Mouse (Mus musculus): ENCODE measurements around the gene Cd300ld5.
"Not testable (repeated sequence)": the region's sequence is repeated elsewhere in the genome, so short reads cannot be mapped to it uniquely, and the experiment has no call there.

Cd300ld5 gene

DNA sequence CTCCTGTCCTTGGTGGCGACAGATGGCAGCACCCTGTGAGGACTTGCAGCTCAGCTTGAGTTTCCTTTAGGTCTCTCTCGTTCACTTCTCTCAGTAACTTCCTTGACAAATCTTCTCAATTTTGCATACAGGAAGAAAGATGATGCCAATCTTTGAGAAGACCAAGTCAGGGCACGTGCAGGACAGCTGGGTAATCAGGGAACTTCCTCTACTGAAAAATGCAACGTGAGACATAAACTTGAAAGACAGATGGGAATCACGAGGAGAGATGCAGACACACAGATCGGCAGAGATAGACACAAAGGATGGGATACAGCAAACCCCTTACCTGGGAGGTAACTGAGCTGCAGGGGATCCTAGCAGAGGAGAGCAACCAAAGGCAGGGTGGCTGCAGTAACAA is at the start of gene Cd300ld5:
Gene Cd300ld5 (minus strand): TSS at position 101 of the 400 bp plus-strand sequence.
- POLR2A ChIA-PET, CTCF ChIA-PET: not testable (repeated sequence)

DNA sequence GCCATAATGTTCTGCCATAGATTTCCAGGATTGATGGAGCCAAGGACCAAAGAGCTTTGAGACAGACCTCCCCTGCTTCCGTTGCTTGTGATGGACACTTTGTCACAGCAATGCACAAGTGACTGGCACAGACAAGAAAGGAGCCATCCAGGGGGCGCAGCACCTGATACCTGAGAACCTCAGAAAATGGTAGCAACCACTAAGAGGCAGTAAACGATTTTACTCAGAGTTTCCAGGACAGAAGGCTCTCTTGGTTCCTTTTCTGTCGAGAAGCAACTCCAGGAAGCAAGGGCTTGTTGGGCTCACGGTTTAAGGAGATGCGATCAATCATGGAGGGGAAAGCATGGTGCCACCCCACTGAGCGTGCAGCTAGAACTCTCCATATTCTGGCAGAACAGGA is 48.6 kb upstream of the Cd300ld5 start:
- CTCF ChIA-PET, result interaction anchor here in 1 of 4 experiments (7.0 kb wide), 1 partner anchor 68 kb away, joined by 174 read pairs; no protein-coding TSS in a partner anchor
- POLR2A ChIA-PET, result interaction anchor here in 2 of 4 experiments (0.7 to 1.1 kb wide), 2 partner anchors 66 to 68 kb away, joined by 3 read pairs; no protein-coding TSS in a partner anchor

DNA sequence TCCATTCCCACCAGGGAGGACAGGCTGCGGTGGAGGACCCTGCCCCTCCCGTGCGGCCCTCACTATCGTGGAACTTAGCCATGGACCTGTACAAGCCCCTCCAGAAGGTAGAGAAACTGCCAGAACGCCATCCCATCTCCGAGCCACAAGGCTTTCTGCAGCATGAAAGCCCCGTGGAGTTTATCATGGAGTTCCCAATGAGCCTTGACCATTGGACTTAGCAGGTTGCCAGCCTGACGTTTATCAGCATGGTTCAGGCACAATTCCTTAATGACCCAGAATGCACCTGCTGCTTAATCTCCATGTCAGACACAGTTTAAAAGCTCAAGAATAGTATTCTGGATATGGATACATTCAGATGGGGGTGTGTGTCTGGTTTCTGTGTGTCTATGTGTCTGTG is 47.5 kb upstream of the Cd300ld5 start:
- CTCF ChIA-PET, result interaction anchor here in 3 of 4 experiments (0.6 to 7.0 kb wide), 4 partner anchors 68 to 101 kb away, joined by 15 to 174 read pairs (median 44); no protein-coding TSS in a partner anchor
- POLR2A ChIA-PET, result interaction anchor here in 3 of 4 experiments (0.6 to 2.6 kb wide), 10 partner anchors 11 to 261 kb away, joined by 3 to 18 read pairs (median 5); no protein-coding TSS in a partner anchor

DNA sequence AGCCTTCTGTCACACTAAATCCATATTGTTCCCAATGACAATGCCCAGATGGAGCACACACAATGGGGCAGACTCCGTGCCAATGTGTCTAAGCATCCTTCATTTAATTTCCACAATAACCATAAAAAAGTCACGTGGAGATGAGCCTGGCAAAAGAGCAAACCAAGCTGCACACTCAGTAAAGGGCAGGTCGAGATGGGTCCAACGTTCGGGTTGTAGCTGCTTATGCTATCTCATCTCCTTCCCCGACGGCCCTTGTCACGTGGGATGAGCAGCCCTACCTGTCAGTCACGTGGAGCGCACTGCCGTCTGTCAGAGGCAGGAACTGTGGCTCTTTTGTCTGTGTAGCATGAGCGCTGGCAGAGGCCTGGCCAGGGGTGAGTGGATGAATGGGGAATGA is 47.0 kb upstream of the Cd300ld5 start:
- ChIA-PET POLR2A (interaction anchor here in 3 of 4 experiments (0.6 to 2.6 kb wide), 11 partner anchors 12 to 262 kb away, joined by 3 to 18 read pairs (median 4); no protein-coding TSS in a partner anchor), CTCF (interaction anchor here in 3 of 4 experiments (0.5 to 7.0 kb wide), 7 partner anchors 13 to 101 kb away, joined by 3 to 174 read pairs (median 15); no protein-coding TSS in a partner anchor)

DNA sequence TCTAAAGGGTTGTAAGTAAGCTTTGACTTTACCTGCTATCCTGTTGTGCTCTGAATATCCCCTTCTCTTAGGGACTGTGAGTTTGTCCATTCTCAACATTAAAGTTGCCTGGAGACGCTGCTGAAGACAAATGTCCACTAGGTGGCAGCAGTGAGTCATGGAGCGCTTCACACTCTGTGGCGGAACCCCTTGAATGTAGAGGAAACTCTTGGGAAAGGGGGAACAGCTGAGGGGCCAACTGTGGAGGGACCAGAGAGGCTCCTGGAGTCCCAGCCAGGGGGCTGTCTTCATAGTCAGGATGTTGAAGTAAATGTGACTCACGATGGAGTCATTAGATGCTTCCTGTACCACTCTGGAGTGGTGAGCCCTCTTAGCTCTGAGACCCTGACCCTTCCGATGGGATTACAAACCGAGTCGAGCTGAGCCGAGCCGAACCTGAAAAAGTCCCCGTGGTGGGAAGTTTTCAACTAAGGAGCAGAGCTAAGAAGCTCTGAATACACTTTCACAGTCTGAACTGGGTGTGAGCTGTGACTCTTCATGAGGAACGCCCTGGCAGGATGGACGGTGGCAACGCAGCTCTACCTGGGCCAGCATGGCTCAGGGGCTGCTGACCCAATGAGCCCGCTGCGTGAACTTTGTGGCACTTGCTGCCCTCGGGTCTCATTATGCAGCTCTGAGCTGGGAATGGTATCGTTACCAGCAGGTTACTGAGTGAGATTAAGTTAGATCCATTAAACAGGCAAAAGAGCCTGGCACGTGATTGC is 46.0 kb upstream of the Cd300ld5 start:
- POLR2A ChIA-PET, result interaction anchor here (0.6 to 2.6 kb wide), 9 partner anchors 13 to 80 kb away, joined by 3 to 18 read pairs (median 4); partner anchors contain the start of gene Slc9a3r1 (in 1 of the 4)
- CTCF ChIA-PET, result interaction anchor here (0.5 to 7.0 kb wide), 45 partner anchors 8 to 1559 kb away, joined by 3 to 174 read pairs (median 4); partner anchors contain the start of genes Rab37 (in 3 of the 4), Fdxr (in 1 of the 4), Grin2c (in 1 of the 4) and Slc9a3r1 (in 1 of the 4)

DNA sequence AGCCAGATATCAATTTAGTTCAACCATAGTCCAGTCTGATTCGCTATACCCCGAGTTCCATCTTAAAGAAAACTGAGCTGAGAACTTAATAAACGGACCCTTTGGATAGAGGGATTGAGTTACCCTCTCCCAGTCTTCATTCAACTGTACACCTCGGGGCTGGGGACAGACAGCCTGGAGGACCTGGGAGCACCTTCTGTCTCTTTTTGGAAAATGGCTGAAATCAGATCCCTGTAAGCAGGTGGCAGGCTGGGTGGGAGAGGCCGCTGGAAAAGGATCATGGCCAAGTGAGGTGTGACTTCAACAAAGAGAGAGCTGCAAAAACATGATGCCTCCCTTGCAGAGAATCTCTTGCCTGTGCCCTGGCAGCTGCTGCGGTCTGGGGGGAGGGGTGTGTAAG is 44.6 kb upstream of the Cd300ld5 start:
- ChIA-PET POLR2A (interaction anchor here in 1 of 4 experiments (0.5 kb wide), 1 partner anchor 21 kb away, joined by 6 read pairs; no protein-coding TSS in a partner anchor), CTCF (interaction anchor here (0.5 to 7.0 kb wide), 11 partner anchors 9 to 82 kb away, joined by 3 to 174 read pairs (median 11); partner anchors contain the start of genes Rab37 (in 2 of the 4) and Slc9a3r1 (in 1 of the 4))

DNA sequence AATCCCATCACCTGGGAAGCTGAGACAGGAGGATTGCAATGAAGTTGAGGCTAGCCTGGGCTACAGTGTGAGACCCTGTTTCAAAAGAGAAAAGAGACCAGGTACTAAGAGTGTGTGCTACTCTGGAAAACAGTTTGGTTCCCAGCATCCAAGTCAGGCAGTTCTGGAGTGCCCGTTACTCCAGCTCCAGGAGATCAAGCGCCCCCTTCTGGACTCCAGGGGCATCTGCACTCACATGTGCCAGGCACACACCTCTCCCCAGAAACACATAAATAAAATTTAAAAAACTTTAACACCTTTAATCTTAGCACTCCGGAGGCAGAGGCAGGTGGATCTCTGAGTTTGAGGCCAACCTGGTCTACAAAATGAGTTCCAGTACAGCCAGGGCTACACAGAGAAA is 43.8 kb upstream of the Cd300ld5 start:
- CTCF ChIA-PET, result interaction anchor here (0.6 to 7.0 kb wide), 66 partner anchors 8 to 891 kb away, joined by 3 to 174 read pairs (median 4); partner anchors contain the start of genes Slc9a3r1 (in 3 of the 4), Rab37 (in 2 of the 4), Cdr2l (in 1 of the 4) and Nat9 (in 1 of the 4)
- POLR2A ChIA-PET, result interaction anchor here in 3 of 4 experiments (0.7 to 1.6 kb wide), 10 partner anchors 8 to 195 kb away, joined by 3 to 9 read pairs (median 3); partner anchors contain the start of genes Fdxr (in 1 of the 3) and Rab37 (in 1 of the 3)

DNA sequence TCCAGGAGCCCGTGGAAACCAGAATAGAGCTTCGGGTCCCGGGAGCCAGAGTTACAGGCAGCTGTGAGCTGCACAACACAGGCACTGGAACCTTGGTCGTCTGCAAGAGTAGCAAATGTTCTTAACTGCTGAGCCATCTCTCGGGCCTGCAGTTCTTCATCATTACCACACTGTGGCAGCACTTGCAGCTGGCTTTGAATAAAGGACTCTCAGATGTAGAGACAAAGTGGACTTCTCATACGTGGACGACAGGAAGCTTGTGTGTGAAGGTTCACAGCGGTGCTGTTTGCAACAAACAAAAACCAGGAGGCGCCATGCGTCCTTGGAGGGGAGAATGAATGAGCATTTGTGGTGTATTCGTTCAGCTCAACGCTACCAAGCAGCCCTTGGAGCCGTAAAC is 43.3 kb upstream of the Cd300ld5 start:
- ChIA-PET POLR2A (interaction anchor here in 3 of 4 experiments (0.7 to 1.6 kb wide), 11 partner anchors 8 to 196 kb away, joined by 3 to 9 read pairs (median 3); partner anchors contain the start of genes Fdxr (in 1 of the 3) and Rab37 (in 1 of the 3)), CTCF (interaction anchor here (0.6 to 7.0 kb wide), 67 partner anchors 8 to 891 kb away, joined by 3 to 174 read pairs (median 4); partner anchors contain the start of genes Slc9a3r1 (in 3 of the 4), Rab37 (in 2 of the 4), Cdr2l (in 1 of the 4) and Nat9 (in 1 of the 4))

DNA sequence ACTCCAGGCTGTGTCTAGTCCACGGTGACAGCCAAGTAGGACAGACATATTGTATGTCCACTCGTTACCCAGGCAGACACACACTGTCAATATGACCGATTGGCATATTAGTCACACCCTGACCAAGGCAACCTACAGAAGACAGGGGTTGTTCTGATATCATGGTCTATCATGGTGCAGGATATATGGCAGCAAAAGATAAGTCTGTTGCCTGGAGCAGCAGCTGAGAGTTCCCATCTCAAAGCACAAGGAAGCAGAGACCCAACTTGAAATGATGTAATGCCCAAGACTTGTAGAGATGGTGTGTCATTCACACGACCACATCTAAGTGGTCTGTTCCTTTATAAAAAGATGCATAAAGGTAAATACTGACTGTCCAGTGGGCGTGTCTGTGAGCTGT is 41.1 kb upstream of the Cd300ld5 start:
- CTCF ChIA-PET, result no interaction called here
- POLR2A ChIA-PET, result no interaction called here

DNA sequence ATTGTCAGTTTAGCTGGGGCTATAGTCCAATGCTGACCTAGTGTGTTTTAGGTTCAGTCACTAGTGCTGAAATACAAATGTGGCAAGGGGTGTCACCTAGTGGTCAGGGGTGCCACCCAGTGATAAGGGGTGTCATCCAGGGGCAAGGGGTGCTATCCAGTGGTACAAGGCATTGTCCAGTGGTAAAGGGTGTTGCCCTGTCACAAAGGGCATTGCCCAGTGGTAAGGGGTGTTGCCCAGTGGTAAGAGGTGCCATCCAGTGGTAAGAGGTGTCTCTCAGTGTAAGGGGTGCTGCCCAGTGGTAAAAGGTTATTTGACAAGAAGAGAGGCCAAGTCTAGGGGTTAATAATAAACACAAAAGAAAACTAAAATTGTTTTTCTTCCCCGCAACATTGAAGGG is 39.9 kb upstream of the Cd300ld5 start:
- POLR2A ChIA-PET, result no interaction called here
- CTCF ChIA-PET, result no interaction called here

DNA sequence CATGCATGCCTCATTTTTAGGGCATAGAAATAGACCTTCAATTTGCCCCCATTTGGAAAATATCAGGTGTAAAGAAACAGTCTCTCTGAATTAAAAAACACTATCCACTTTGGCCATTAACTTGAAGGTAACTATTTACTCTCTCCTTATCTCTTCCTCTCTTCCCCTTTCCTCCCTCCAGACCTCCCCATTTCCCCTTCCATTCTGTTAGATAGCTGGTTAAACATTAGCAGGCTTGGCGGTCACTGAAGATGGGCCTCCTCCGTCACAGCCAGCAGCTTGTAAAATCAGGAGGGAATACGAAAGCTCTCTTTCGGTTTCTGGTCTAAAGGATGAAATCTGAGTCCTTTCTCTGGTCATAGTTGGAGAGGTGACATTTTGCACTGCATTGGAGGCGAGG is 38.3 kb upstream of the Cd300ld5 start:
- POLR2A ChIA-PET, result interaction anchor here in 1 of 4 experiments (0.6 kb wide), 1 partner anchor 564 kb away, joined by 3 read pairs; no protein-coding TSS in a partner anchor
- CTCF ChIA-PET, result no interaction called here

DNA sequence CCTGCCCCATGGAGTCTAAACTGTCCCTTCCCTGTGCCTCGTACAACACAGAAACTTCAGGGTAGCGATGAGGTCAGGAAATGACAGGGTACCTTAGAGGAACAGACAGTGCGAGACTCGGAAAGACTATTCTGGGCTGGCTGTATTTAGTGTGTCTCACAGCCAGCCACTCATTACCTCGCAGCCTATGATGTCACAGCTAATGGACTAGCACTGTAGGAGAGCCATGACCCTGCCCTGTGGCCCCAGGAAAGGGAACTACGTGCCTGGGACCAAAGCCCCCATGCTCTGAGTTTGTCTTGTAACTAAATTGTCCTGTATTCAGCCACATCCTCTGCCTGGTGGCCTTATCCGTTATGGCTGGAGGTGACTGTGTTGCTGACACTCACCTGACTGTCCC is 37.8 kb upstream of the Cd300ld5 start:
- CTCF ChIA-PET, result no interaction called here
- POLR2A ChIA-PET, result interaction anchor here in 1 of 4 experiments (0.6 kb wide), 1 partner anchor 565 kb away, joined by 3 read pairs; no protein-coding TSS in a partner anchor

DNA sequence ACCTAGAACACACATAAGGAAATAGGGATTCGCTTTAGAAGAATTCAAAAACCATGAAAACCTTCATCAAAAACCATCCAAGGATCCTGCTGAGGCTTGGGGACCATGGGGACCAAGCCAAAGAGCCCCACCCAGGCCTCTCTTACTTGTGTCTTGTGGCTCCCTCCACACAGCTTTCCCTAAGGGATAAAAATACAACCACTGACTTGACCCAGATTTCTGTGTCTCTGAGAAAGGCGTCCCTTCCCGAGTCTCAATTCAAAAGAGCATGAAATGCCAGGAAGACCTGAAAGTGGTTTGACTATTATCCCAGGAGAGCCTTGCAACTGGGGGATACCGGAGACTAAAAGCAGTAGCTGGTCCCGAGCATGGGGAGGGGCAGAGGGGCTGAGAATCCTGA is 35.4 kb upstream of the Cd300ld5 start:
- CTCF ChIA-PET, result no interaction called here
- POLR2A ChIA-PET, result interaction anchor here in 1 of 4 experiments (1.2 kb wide), 1 partner anchor 8 kb away, joined by 3 read pairs; no protein-coding TSS in a partner anchor

DNA sequence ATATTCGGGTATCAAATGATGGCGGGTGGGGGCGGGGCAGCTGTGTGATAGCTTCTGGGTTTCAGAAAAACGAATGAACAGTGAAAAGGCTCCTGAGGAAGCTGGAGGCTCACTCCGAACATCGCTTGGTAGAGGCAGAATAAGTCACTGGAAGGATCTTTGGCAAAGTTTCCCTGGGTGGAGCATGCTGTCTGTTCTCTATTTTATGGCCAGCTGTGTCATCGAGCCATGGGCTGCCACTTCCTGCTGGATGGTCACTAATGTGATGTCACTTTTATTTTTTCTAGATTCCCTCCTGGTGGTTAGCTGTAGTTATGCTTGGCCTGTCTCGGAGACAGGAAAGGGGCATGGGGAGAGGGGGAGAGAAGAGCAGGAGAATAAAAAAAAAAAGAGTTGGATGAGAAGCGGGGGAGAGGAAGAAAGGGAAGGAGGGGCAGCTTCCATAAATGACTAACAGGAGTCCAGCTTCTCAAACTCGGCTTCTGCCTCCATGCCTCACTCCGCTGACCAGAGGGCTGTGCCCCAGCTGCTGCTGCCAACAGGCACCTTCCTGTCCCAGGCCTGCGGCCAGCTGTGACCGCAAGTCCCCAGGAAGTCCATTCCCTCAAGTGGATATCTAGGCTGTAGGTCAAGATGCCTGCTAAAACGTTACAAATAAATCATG is 34.2 kb upstream of the Cd300ld5 start:
- ChIA-PET CTCF (interaction anchor here (0.6 to 1.9 kb wide), 13 partner anchors 9 to 1605 kb away, joined by 3 to 20 read pairs (median 4); partner anchors contain the start of genes Fdxr (in 1 of the 4) and Rab37 (in 1 of the 4)), POLR2A (interaction anchor here in 3 of 4 experiments (0.6 to 1.6 kb wide), 9 partner anchors 19 to 399 kb away, joined by 3 to 8 read pairs (median 4); partner anchors contain the start of gene Slc9a3r1 (in 1 of the 3))

DNA sequence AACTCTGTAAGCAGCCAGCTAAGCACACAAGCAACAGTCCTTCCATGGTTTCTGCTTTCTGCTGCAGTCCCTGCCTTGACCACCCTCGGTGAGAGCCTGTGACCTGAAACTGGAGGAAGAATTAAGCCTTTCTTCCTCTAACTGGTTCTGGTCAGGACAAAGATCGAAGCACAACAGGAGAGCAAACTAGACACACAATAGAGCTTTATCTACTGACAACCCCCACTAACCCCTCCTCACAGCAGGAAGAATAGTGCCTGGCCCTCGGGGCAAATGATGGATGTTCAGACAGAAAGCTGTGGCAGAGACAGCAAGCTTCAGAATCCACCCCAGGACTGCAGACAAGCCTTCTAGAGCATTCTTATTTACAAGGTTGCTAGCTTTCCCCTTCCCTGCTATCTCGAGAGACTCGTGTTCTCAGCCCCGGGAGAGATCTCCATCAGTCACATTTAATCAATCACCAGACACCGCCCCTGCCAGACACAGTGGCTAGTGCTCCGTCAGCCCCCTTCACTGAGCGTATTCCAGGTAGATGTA is 33.5 kb upstream of the Cd300ld5 start:
- ChIA-PET POLR2A (interaction anchor here in 3 of 4 experiments (0.6 to 1.6 kb wide), 10 partner anchors 19 to 398 kb away, joined by 3 to 8 read pairs (median 4); partner anchors contain the start of gene Slc9a3r1 (in 1 of the 3)), CTCF (interaction anchor here (0.6 to 1.9 kb wide), 12 partner anchors 10 to 326 kb away, joined by 3 to 20 read pairs (median 4); partner anchors contain the start of genes Fdxr (in 1 of the 4) and Rab37 (in 1 of the 4))

DNA sequence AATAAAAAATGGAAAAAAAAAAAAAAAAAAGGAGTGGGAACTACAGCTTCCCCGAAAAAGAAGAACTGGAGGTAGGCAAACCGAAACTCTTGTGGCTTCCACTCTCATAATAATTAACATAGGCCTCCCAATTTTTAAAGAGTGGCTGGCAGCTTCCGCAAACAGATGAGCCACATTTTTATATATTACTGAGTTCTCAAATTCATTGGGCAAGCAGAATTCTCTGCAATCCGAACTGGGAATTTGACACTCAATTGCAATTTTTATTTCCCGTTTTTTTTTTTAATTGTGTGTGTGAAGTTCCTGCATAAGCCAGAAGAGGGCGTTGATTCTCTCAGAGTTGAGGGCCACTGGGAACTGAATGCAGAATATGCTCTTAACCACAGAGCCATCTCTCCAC is 29.2 kb upstream of the Cd300ld5 start:
- ChIA-PET CTCF (interaction anchor here in 1 of 4 experiments (0.6 to 1.9 kb wide), 5 partner anchors 14 to 87 kb away, joined by 3 to 10 read pairs (median 4); no protein-coding TSS in a partner anchor), POLR2A (interaction anchor here in 1 of 4 experiments (1.0 kb wide), 1 partner anchor 615 kb away, joined by 3 read pairs; no protein-coding TSS in a partner anchor)

DNA sequence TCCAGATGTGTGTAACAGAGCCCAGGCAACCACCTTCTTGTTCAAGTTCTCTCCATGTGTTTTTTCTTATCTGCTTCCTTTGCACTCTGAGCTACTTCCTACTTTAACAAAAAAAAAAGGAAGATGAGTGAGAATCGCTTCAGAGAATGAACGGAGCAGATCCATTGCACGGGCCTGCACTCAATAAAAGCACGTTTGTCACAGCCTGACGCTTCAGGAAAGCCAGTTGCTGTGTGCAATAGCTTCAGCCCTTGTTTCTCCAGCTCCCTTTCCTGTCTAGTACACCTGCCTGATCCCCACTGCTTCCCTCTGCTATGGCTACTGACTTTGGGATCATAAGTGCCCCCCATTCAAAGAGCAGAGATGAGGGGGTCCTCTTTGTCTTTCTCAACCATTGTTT is 24.5 kb upstream of the Cd300ld5 start, which contains the start of gene Cd300e:
Gene Cd300e (minus strand): TSS at position 101 of the 400 bp plus-strand sequence.
- POLR2A ChIA-PET, result interaction anchor here in 1 of 4 experiments (2.5 kb wide), 1 partner anchor 10 kb away, joined by 12 read pairs; no protein-coding TSS in a partner anchor
- CTCF ChIA-PET, result interaction anchor here in 3 of 4 experiments (0.6 kb wide), 4 partner anchors 12 to 1352 kb away, joined by 3 to 5 read pairs (median 3); partner anchors contain the start of gene Cpsf4l (in 1 of the 3)
